Mouse (Mus musculus) bone marrow macrophage, adult 2 months (primary cell): ENCODE results near the gene Hspa1b. TPM values are rescaled to one million over a fixed set of nuclear protein-coding genes. Genes with fewer than 3 reads are reported as not detected.

Source experiments
- H3K27ac ChIP-seq: 2 replicates; pipeline ENCODE4 v1.5.1; 2012; ENCODE audit warnings: low read depth, low read length; ENCODE audit not compliant: insufficient read depth
- H3K4me1 ChIP-seq: 2 replicates; pipeline ENCODE4 v1.6.1; 2012; ENCODE audit warnings: low read length; ENCODE audit not compliant: control insufficient read depth, insufficient read depth
- H3K4me3 ChIP-seq: 2 replicates; pipeline ENCODE4 v1.5.1; 2012; ENCODE audit warnings: mild to moderate bottlenecking, low read length, moderate library complexity; ENCODE audit not compliant: insufficient read depth
- CTCF ChIP-seq: IDR thresholded peaks from 2 replicates; pipeline ENCODE4 v1.5.1; 2012; ENCODE audit warnings: low read depth, mild to moderate bottlenecking, low read length, moderate library complexity
- POLR2A ChIP-seq: IDR thresholded peaks from 2 replicates; pipeline ENCODE4 v1.6.1; 2012; ENCODE audit warnings: mild to moderate bottlenecking, low read depth, low read length, borderline replicate concordance
- polyA plus RNA-seq: library from polyadenylated mRNA; stranded (reverse); fragments of >200 nt; gene quantifications from 2 replicates; pipeline ENCODE4 v1.2.4, GENCODE M21; 2012; ENCODE audit not compliant: missing spikeins, insufficient read depth, insufficient read length

Gene Hspa1b
- polyA plus RNA-seq, 1 experiment = 1.5 TPM

GRCm38 (mm10) chr17:34928841-34929240 is 30.2 kb downstream of the Hspa1b start:
- TF ChIP-seq POLR2A (no peak), CTCF (no peak)
- H3K4me1 ChIP-seq = peaks cover 22% of the 10 kb centered on the region
- no peak overlapping the region for H3K27ac ChIP-seq
- H3K4me3 ChIP-seq = no peak overlapping the region

- TF ChIP-seq CTCF (no peak), POLR2A (no peak)
- Histone ChIP-seq H3K27ac (no peak overlapping the region), H3K4me3 (no peak overlapping the region), H3K4me1 (peaks cover 15% of the 10 kb centered on the region)
Measured at GRCm38 (mm10) chr17:34927306-34928019, 31.6 kb downstream of the Hspa1b start.

GRCm38 (mm10) chr17:34924258-34924657 is 34.8 kb downstream of the Hspa1b start:
- Histone ChIP-seq H3K4me1 (peaks cover 12% of the 10 kb centered on the region), H3K27ac (peak overlapping the region; percentile 85), H3K4me3 (no peak overlapping the region)
- TF ChIP-seq POLR2A (no peak), CTCF (no peak)

GRCm38 (mm10) chr17:34922939-34923338 is 36.1 kb downstream of the Hspa1b start:
- Histone ChIP-seq H3K27ac (no peak overlapping the region), H3K4me3 (no peak overlapping the region), H3K4me1 (peaks cover 12% of the 10 kb centered on the region)
- TF ChIP-seq POLR2A = no peak
- TF ChIP-seq CTCF = peak; percentile 8; the same call in 1 of the 2 replicates

- no peaks in the 10 kb centered on the region for H3K4me1 ChIP-seq
- no peak overlapping the region for H3K4me3 ChIP-seq
- TF ChIP-seq POLR2A (no peak), CTCF (no peak)
- no peak overlapping the region for H3K27ac ChIP-seq
Measured at GRCm38 (mm10) chr17:34917188-34917587, 41.9 kb downstream of the Hspa1b start.

- Histone ChIP-seq H3K4me3 (no peak overlapping the region), H3K27ac (no peak overlapping the region), H3K4me1 (no peaks in the 10 kb centered on the region)
- TF ChIP-seq POLR2A (no peak), CTCF (no peak)
Measured at GRCm38 (mm10) chr17:34916316-34916715, 42.7 kb downstream of the Hspa1b start.

- H3K4me1 ChIP-seq = no peaks in the 10 kb centered on the region
- TF ChIP-seq CTCF (no peak), POLR2A (no peak)
- no peak overlapping the region for H3K4me3 ChIP-seq
- H3K27ac ChIP-seq = no peak overlapping the region
Measured at GRCm38 (mm10) chr17:34915410-34915831, 43.6 kb downstream of the Hspa1b start.

GRCm38 (mm10) chr17:34913930-34914665 is 44.9 kb downstream of the Hspa1b start, which contains the start of gene Slc44a4:
Gene Slc44a4, plus strand, starts transcription at chr17:34914466.
- Histone ChIP-seq H3K4me1 (no peaks in the 10 kb centered on the region), H3K4me3 (no peak within 1 kb of the TSS), H3K27ac (no peak within 1 kb of the TSS)
- TF ChIP-seq CTCF = no peak
- TF ChIP-seq POLR2A = no peak

GRCm38 (mm10) chr17:34911945-34912351 is 47.1 kb downstream of the Hspa1b start:
- Histone ChIP-seq H3K4me3 (no peak overlapping the region), H3K27ac (no peak overlapping the region), H3K4me1 (no peaks in the 10 kb centered on the region)
- TF ChIP-seq CTCF (peak; percentile 92), POLR2A (no peak)

GRCm38 (mm10) chr17:34910982-34911381 is 48.1 kb downstream of the Hspa1b start:
- H3K4me3 ChIP-seq = no peak overlapping the region
- no peak for TF ChIP-seq CTCF
- TF ChIP-seq POLR2A = no peak
- no peak overlapping the region for H3K27ac ChIP-seq
- no peaks in the 10 kb centered on the region for H3K4me1 ChIP-seq

Other genes with a start within 250 kb of the Hspa1b start
- gene C4b, start 215.4 kb downstream of the Hspa1b start, polyA plus RNA-seq = 0.75 and 2.2 TPM in 2 replicates
- gene Cyp21a1, start 154.7 kb downstream of the Hspa1b start, polyA plus RNA-seq = not detected in 2 replicates
- 33.8 and 44.1 TPM in 2 replicates for gene Stk19, start 122.3 kb downstream of the Hspa1b start, polyA plus RNA-seq
- 30.8 and 38.9 TPM in 2 replicates for gene Dxo, start 122.2 kb downstream of the Hspa1b start, polyA plus RNA-seq
- gene Skiv2l, start 109.0 kb downstream of the Hspa1b start, polyA plus RNA-seq = 37.8 and 40.2 TPM in 2 replicates
- 48.9 and 56.8 TPM in 2 replicates for gene Nelfe, start 108.8 kb downstream of the Hspa1b start, polyA plus RNA-seq
- 12.0 and 13.3 TPM in 2 replicates for gene Cfb, start 96.7 kb downstream of the Hspa1b start, polyA plus RNA-seq
- 4.0 and 4.6 TPM in 2 replicates for gene Zbtb12, start 79.8 kb downstream of the Hspa1b start, polyA plus RNA-seq
- 0.27 TPM in 1 of 2 replicates, not detected in the other for gene Gm20547, start 77.2 kb downstream of the Hspa1b start, polyA plus RNA-seq
- gene C2, start 61.0 kb downstream of the Hspa1b start, polyA plus RNA-seq = not detected in 2 replicates
- 145 and 150 TPM in 2 replicates for gene Ehmt2, start 60.8 kb downstream of the Hspa1b start, polyA plus RNA-seq
- not detected in 2 replicates for gene Slc44a4, start 44.8 kb downstream of the Hspa1b start, polyA plus RNA-seq
- gene Neu1, start 28.0 kb downstream of the Hspa1b start, polyA plus RNA-seq = 73.6 and 73.9 TPM in 2 replicates
- gene Gm20481, start 10.7 kb upstream of the Hspa1b start, polyA plus RNA-seq = not detected in 2 replicates
- 1.3 TPM in 2 replicates for gene Hspa1a, start 12.9 kb upstream of the Hspa1b start, polyA plus RNA-seq
- gene Hspa1l, start 13.5 kb upstream of the Hspa1b start, polyA plus RNA-seq = not detected in 2 replicates
- 37.1 and 44.0 TPM in 2 replicates for gene Lsm2, start 22.6 kb upstream of the Hspa1b start, polyA plus RNA-seq
- 28.4 and 35.2 TPM in 2 replicates for gene Vars, start 41.7 kb upstream of the Hspa1b start, polyA plus RNA-seq
- gene Vwa7, start 57.3 kb upstream of the Hspa1b start, polyA plus RNA-seq = 0.31 and 0.34 TPM in 2 replicates
- not detected in 2 replicates for gene Sapcd1, start 68.8 kb upstream of the Hspa1b start, polyA plus RNA-seq
- 2.4 and 3.2 TPM in 2 replicates for gene Msh5, start 87.5 kb upstream of the Hspa1b start, polyA plus RNA-seq
- gene Clic1, start 90.7 kb upstream of the Hspa1b start, polyA plus RNA-seq = 357 and 381 TPM in 2 replicates
- 9.0 and 10.9 TPM in 2 replicates for gene Ddah2, start 99.8 kb upstream of the Hspa1b start, polyA plus RNA-seq
- not detected in 2 replicates for gene Ly6g6c, start 106.2 kb upstream of the Hspa1b start, polyA plus RNA-seq
- gene Mpig6b, start 106.9 kb upstream of the Hspa1b start, polyA plus RNA-seq = not detected in 2 replicates
- gene Ly6g6e, start 117.7 kb upstream of the Hspa1b start, polyA plus RNA-seq = not detected in 2 replicates
- gene Ly6g6d, start 118.8 kb upstream of the Hspa1b start, polyA plus RNA-seq = 1.0 TPM in 1 of 2 replicates, not detected in the other
- gene Ly6g6f, start 126.4 kb upstream of the Hspa1b start, polyA plus RNA-seq = not detected in 2 replicates
- gene Abhd16a, start 130.0 kb upstream of the Hspa1b start, polyA plus RNA-seq = 39.8 and 40.7 TPM in 2 replicates
- gene Ly6g5c, start 149.0 kb upstream of the Hspa1b start, polyA plus RNA-seq = not detected in 2 replicates
- gene Ly6g5b, start 156.2 kb upstream of the Hspa1b start, polyA plus RNA-seq = 0.54 and 0.92 TPM in 2 replicates
- gene Gpank1, start 162.2 kb upstream of the Hspa1b start, polyA plus RNA-seq = 24.6 and 29.1 TPM in 2 replicates
- gene Csnk2b, start 162.8 kb upstream of the Hspa1b start, polyA plus RNA-seq = 136 and 143 TPM in 2 replicates
- gene D17H6S53E, start 167.1 kb upstream of the Hspa1b start, polyA plus RNA-seq = 29.2 and 30.4 TPM in 2 replicates
- not detected in 2 replicates for gene Apom, start 172.8 kb upstream of the Hspa1b start, polyA plus RNA-seq
- gene Bag6, start 175.9 kb upstream of the Hspa1b start, polyA plus RNA-seq = 151 and 166 TPM in 2 replicates
- gene Prrc2a, start 205.7 kb upstream of the Hspa1b start, polyA plus RNA-seq = 136 and 162 TPM in 2 replicates
- 420 and 469 TPM in 2 replicates for gene Aif1, start 216.8 kb upstream of the Hspa1b start, polyA plus RNA-seq
- 811 and 856 TPM in 2 replicates for gene Lst1, start 229.2 kb upstream of the Hspa1b start, polyA plus RNA-seq
- gene Ltb, start 235.2 kb upstream of the Hspa1b start, polyA plus RNA-seq = not detected in 2 replicates
- 11.9 and 12.8 TPM in 2 replicates for gene Tnf, start 242.8 kb upstream of the Hspa1b start, polyA plus RNA-seq
- not detected in 2 replicates for gene Lta, start 246.1 kb upstream of the Hspa1b start, polyA plus RNA-seq